Mouse (Mus musculus) forelimb bud, embryonic 11.5 days (tissue): Measurements from ENCODE around the gene Mrpl14.

Source experiments
- DNase-seq: peaks from one replicate; pipeline ENCODE4 v3.0.0-alpha.2; 2012; ENCODE audit warnings: low read depth, low spot score

The Mrpl14 gene

GRCm38 (mm10) chr17:45686093-45686619 is at the start of gene Mrpl14:
Gene Mrpl14 (plus strand): TSS chr17:45686322.
- peak; percentile 93 for DNase-seq

- DNase-seq, result no peak
Observed at GRCm38 (mm10) chr17:45638596-45639295, 47.4 kb upstream of the Mrpl14 start.

GRCm38 (mm10) chr17:45641981-45642380 is 44.1 kb upstream of the Mrpl14 start:
- DNase-seq, result no peak

GRCm38 (mm10) chr17:45642701-45643100 is 43.4 kb upstream of the Mrpl14 start:
- peak; percentile 69 for DNase-seq

- DNase-seq, result no peak
Observed at GRCm38 (mm10) chr17:45644185-45644584, 41.9 kb upstream of the Mrpl14 start.

- DNase-seq, result no peak
Observed at GRCm38 (mm10) chr17:45653233-45653632, 32.9 kb upstream of the Mrpl14 start.

GRCm38 (mm10) chr17:45655820-45656219 is 30.3 kb upstream of the Mrpl14 start:
- no peak for DNase-seq

- DNase-seq, result no peak
Observed at GRCm38 (mm10) chr17:45659225-45659624, 26.9 kb upstream of the Mrpl14 start, which contains the start of gene Capn11. Gene Capn11 (minus strand): TSS chr17:45659325.

- peak; percentile 77 for DNase-seq
Observed at GRCm38 (mm10) chr17:45663106-45663919, 22.8 kb upstream of the Mrpl14 start.

- DNase-seq, result no peak
Observed at GRCm38 (mm10) chr17:45664608-45665007, 21.5 kb upstream of the Mrpl14 start.

GRCm38 (mm10) chr17:45666091-45666490 is 20.0 kb upstream of the Mrpl14 start:
- no peak for DNase-seq

GRCm38 (mm10) chr17:45667481-45667880 is 18.6 kb upstream of the Mrpl14 start:
- no peak for DNase-seq

- no peak for DNase-seq
Observed at GRCm38 (mm10) chr17:45667986-45668385, 18.1 kb upstream of the Mrpl14 start.

- no peak for DNase-seq
Observed at GRCm38 (mm10) chr17:45671821-45672220, 14.3 kb upstream of the Mrpl14 start.

- DNase-seq, result no peak
Observed at GRCm38 (mm10) chr17:45672598-45672997, 13.5 kb upstream of the Mrpl14 start.

- peak; percentile 79 for DNase-seq
Observed at GRCm38 (mm10) chr17:45678106-45678505, 8.0 kb upstream of the Mrpl14 start.

- DNase-seq, result peak; percentile 34
Observed at GRCm38 (mm10) chr17:45680391-45680980, 5.6 kb upstream of the Mrpl14 start.

GRCm38 (mm10) chr17:45681588-45681987 is 4.5 kb upstream of the Mrpl14 start:
- DNase-seq, result no peak

- no peak for DNase-seq
Observed at GRCm38 (mm10) chr17:45682843-45683242, 3.3 kb upstream of the Mrpl14 start.

GRCm38 (mm10) chr17:45684667-45685131 is 1.4 kb upstream of the Mrpl14 start:
- DNase-seq, result no peak

- DNase-seq, result no peak
Observed at GRCm38 (mm10) chr17:45685171-45686092, 690 bp upstream of the Mrpl14 start.
